Mouse (Mus musculus) olfactory bulb, adult 2 months (tissue): ENCODE data around the gene Med29. TPM values are rescaled to one million over a fixed set of nuclear protein-coding genes. Genes with fewer than 3 reads are reported as not detected.

Source experiments
- H3K27ac ChIP-seq: fragments of 200-500 bp; 2 replicates; pipeline ENCODE4 v1.5.1; 2012; ENCODE audit warnings: low read depth, low read length; ENCODE audit not compliant: insufficient read depth
- H3K4me1 ChIP-seq: fragments of 200-500 bp; 2 replicates; pipeline ENCODE4 v1.6.1; 2012; ENCODE audit warnings: low read length; ENCODE audit not compliant: control insufficient read depth, insufficient read depth
- H3K4me3 ChIP-seq: fragments of 200-500 bp; 2 replicates; pipeline ENCODE4 v1.5.1; 2012; ENCODE audit warnings: mild to moderate bottlenecking, low read depth, low read length, moderate library complexity; ENCODE audit not compliant: insufficient read depth
- CTCF ChIP-seq: fragments of 200-500 bp; IDR thresholded peaks from 2 replicates; pipeline ENCODE4 v1.5.1; 2012; ENCODE audit warnings: low read depth, mild to moderate bottlenecking, low read length, moderate library complexity; ENCODE audit not compliant: insufficient read depth
- POLR2A ChIP-seq: fragments of 200-500 bp; IDR thresholded peaks from 2 replicates; pipeline ENCODE4 v1.6.1; 2012; ENCODE audit warnings: mild to moderate bottlenecking, low read depth, low read length, moderate library complexity; ENCODE audit not compliant: insufficient read depth
- WGBS: fragments of 180-500 bp; shearing (Covaris S2); methylation state at CpG from one replicate; pipeline ENCODE4 v1.1.7; 2018; 5-methylcytosine and 5-hydroxymethylcytosine counted together
- polyA plus RNA-seq: library from polyadenylated mRNA; stranded (reverse); fragments of >200 nt; gene quantifications from 2 replicates; pipeline ENCODE4 v1.2.4, GENCODE M21; 2012; ENCODE audit warnings: low replicate concordance; ENCODE audit not compliant: missing spikeins, insufficient read depth, insufficient read length

Med29 gene
- polyA plus RNA-seq, 1 experiment: not detected

- WGBS: 8% methylated on average over 53 of the region's 53 CpGs
- Histone ChIP-seq H3K4me3 (peak overlapping the region; percentile 52), H3K4me1 (peaks cover 55% of the 10 kb centered on the region), H3K27ac (peak overlapping the region; percentile 70)
- TF ChIP-seq CTCF (no peak), POLR2A (peak; percentile 55; the same call in 1 of the 2 replicates)
Observed at GRCm38 (mm10) chr7:28378769-28379651, 13.5 kb downstream of the Med29 start.

DNA sequence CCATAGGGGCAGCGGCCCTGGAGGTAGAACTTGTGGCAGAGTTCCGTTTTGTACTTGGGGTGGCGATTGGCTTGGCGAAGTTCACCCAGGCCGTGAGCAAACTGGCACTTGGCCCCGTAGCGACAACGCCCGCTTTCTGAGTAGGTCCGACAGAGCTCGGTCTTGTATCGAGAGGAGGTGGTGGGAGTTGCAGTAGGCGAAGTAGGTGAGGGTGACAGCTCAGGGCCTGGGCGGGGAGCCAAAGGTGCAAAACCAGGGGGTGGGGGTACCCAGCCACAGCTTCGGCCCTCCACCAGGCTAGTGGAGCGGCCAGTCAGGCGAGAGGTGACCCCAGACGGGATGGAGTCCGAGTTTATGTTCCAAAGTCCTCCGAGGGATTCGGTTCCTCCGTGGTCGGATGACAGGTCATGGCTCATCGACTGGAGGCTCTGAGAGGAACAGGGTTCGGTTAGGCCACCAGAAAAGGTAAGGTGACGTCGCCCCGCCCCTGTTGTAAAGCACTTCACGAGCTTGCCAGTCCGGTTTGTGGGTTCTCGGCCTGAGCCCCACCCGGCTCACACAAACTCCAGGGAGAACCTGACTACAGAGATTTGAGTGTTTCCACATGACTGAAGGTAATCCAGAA is 14.3 kb downstream of the Med29 start:
- TF ChIP-seq POLR2A (no peak), CTCF (no peak)
- Histone ChIP-seq H3K4me1 (peaks cover 52% of the 10 kb centered on the region), H3K4me3 (peak overlapping the region; percentile 52), H3K27ac (peak overlapping the region; percentile 66; the same call in 1 of the 2 replicates)
- WGBS: 63% methylated on average over 32 of the region's 32 CpGs

DNA sequence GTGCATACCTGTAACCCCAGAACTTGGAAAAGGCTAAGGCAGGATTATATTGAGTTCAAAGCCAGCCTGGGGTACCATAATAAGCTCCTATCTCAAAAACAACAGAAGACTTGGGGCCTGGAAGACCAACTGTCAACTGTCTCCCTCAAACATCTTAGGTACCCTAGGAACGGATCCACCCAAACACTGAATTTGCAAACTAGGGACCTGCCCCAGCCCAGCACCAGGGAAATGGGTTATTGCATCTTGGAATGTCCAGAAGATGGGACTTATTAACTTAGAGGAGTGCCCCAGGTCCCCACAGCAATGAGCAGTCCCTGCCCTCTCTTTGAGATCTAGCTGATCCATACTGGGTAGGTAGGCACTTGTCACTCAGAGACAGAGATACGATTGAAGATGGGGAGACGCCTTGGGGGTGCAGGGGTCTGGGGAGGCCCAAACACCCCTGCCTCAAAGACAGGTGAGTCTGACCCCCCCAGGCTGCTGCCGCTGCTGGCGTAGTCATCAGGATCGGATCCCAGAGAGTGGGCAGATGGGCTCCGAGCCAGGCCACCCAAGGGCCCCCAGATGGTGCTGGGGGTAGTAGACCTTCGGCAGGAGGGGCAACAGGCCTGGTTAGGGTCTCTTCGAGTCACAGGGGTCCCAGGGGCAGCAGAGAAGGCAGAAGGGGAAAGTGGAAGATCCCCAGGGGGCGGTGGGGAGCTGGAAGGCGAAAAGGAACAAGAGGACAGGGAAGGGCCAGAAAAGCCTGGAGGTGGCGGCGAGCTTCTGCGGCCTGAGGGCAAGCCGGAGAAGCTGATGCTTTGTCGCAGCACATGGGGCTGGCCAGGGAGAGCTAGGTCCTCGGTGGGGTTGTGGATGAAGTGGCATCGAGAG is 15.1 kb downstream of the Med29 start:
- no peak for TF ChIP-seq POLR2A
- TF ChIP-seq CTCF: no peak
- peak overlapping the region; percentile 52 for H3K4me3 ChIP-seq
- no peak overlapping the region for H3K27ac ChIP-seq
- WGBS: 80% methylated on average over 18 of the region's 18 CpGs
- H3K4me1 ChIP-seq: peaks cover 46% of the 10 kb centered on the region

DNA sequence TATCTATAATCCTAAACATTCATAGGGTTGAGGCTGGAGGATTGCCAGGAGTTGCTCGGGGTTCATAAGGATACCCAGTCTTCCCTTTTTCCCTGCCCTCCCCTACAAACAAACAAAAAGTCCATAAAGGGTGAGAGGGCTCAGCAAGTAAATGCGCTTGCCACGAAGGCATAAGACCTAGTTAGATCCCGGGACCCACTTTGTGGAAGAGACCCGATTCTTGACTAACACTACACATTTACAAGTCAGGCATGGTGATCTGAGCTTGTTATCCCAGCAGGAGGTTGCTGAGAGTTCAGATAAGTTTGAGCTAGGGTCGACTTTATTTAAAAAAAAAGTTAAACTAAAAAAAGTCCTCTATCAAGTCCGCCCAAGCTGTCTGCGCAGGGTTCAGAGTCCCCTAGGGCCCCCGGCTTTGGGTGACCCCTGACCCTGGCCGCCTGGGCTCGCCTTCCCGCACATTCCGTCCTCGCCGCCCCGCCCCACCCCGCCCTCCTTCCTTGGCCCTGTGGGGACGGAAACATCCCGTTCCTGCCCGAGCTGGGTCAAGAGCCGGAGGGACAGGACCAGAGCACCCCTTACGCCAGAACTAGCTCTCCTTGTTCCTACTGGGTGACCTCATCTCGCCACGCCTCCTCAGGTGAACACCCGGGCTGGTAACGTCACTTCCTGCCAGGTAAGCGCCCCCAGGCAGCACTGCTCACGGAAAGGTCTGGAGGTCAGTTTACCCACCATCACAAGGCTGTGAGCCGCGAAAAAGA is 16.3 kb downstream of the Med29 start:
- WGBS: 13% methylated on average over 30 of the region's 30 CpGs
- H3K4me3 ChIP-seq: peak overlapping the region; percentile 44
- peak overlapping the region; percentile 10; the same call in 1 of the 2 replicates for H3K27ac ChIP-seq
- TF ChIP-seq POLR2A: no peak
- TF ChIP-seq CTCF: no peak
- H3K4me1 ChIP-seq: peaks cover 41% of the 10 kb centered on the region

GRCm38 (mm10) chr7:28375176-28375921 is 17.2 kb downstream of the Med29 start:
- under 1% methylated on average over 35 of the region's 36 CpGs for WGBS
- H3K27ac ChIP-seq: peak overlapping the region; percentile 72
- H3K4me3 ChIP-seq: peak overlapping the region; percentile 44
- TF ChIP-seq CTCF: no peak
- TF ChIP-seq POLR2A: no peak
- peaks cover 37% of the 10 kb centered on the region for H3K4me1 ChIP-seq

GRCm38 (mm10) chr7:28374647-28375046 is 17.9 kb downstream of the Med29 start:
- TF ChIP-seq CTCF (no peak), POLR2A (no peak)
- WGBS: 73% methylated on average over 10 of the region's 10 CpGs
- H3K4me3 ChIP-seq: no peak overlapping the region
- H3K4me1 ChIP-seq: peaks cover 37% of the 10 kb centered on the region
- H3K27ac ChIP-seq: no peak overlapping the region

DNA sequence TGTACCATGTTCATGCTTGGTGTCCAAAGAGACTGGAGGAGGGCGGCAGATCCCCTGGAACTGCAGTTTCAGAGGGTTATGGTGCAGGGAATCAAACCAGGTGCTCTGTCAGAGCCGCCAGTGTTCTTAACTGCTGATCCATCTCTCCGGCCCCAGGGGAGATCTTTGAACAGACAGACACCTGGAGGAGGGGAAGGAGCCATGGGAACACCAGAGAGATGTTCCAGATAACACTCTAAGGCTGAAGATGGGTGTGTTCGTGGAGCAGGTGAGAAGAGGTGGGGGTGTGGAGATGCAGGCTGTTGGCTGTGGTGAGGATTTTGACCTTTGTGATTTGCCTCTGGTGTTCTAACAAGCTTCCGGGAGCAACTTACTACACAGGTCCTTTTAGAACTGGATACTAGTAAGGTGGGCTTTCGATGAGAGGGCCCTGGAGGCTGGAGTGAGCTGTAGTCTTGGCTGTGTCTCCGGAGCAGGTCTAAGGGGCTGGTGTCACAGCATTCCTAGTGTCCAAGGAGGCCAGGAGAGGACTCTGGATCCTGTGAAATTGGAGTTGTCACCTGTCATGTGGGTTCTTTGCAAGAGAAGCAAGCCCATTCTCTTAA is 18.5 kb downstream of the Med29 start:
- 86% methylated on average over 7 of the region's 7 CpGs for WGBS
- peaks cover 33% of the 10 kb centered on the region for H3K4me1 ChIP-seq
- no peak overlapping the region for H3K27ac ChIP-seq
- TF ChIP-seq CTCF: no peak
- TF ChIP-seq POLR2A: no peak
- no peak overlapping the region for H3K4me3 ChIP-seq
